Mouse (Mus musculus): Measurements from ENCODE around the gene Zbtb7a.

Zbtb7a gene

DNA sequence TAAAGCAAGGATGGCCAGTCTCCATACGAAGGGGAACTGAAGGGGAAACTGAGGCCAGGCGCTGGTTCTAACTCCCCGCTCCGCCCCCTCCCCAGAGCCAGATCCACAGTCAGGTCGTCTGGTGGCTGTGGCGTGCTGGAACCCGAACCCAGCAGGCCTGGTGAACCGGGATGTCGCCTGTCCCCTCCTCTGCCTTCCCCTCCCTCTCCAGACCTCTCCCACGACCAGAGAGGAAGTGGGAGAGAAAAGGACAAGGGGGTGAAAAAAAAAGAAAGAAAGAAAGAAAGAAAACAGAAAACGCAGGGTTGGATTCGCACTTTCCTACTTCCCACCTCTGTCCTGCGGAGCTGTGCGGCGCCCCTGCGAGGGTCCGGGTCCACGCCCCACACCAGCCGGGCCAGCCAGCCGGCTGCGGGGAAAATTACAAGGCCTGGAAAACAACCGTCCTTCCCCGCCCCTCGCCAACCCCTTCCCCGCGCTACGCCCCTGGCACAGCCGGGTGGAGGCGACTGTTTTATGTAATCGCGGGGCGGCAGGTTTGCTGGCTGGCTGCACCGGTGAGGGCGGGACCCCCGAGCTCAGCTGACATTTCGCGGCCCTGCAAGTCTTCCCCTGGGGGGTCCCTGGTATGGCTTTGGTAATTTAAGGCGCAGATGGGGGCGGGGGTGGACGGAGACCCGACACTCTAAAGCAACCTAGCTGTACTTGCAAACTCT is at the start of gene Zbtb7a:
TSS of gene Zbtb7a (plus strand) at position 255 of the 716 bp plus-strand sequence.
- DNase-seq: peak; percentile 72 to 74

DNA sequence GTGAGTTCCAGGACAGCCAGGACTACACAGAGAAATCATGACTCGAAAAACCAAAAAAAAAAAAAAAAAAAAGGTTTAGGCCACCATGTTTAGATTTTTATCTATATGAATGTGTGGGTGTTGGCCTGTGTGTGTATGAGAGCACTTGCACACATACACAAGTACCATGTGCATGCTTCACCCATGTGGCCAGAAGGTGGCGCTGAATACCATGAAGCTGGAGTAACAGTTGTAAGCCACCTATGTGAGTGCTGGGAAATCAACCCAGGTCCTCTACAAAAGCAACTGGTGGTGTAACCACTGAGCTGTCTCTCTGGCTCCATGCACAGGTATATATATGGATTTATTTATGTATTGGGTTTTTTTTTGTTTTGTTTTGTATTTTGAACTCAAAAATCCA is 48.0 kb upstream of the Zbtb7a start:
- peak in 1 of 2 experiments; percentile 42 for DNase-seq

DNA sequence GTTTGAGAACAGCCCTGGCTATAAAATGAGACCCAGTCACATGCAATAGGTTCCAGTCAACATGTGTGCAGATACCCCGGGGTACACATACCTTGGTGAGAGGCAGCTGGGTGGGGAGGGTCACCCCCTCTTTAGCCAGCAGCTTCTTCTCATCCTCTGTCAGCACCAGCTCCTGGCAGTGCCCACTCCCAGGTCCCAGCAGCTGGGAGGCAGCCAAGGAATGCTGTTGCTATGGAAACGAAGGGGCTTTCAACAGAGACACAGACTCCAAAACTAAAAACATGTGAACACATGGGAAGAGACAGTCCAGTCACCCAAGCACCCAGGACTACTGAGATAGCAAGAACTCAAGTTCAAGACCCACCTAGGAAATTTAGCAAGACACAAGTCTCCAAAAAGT is 45.8 kb upstream of the Zbtb7a start:
- no peak for DNase-seq

DNA sequence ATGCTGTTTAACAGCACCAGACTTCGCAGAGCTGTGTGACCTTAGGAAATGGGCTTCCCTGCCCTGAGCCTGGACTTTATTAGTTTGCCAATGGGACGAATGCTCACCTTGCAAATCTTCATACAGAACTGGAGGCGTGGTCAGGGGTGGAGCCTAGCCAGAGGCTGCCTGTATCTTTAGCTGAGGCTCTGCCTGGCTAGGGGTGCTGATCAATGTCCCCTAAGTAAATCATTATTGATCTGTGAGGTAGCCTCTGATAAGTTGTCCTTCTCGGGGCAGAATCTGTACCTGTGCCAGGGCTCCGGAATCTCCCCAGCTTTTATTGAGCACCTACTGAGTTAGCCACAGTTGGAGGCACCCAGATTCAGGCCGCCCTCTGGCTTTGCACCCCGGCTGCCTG is 44.4 kb upstream of the Zbtb7a start:
- no peak for DNase-seq

DNA sequence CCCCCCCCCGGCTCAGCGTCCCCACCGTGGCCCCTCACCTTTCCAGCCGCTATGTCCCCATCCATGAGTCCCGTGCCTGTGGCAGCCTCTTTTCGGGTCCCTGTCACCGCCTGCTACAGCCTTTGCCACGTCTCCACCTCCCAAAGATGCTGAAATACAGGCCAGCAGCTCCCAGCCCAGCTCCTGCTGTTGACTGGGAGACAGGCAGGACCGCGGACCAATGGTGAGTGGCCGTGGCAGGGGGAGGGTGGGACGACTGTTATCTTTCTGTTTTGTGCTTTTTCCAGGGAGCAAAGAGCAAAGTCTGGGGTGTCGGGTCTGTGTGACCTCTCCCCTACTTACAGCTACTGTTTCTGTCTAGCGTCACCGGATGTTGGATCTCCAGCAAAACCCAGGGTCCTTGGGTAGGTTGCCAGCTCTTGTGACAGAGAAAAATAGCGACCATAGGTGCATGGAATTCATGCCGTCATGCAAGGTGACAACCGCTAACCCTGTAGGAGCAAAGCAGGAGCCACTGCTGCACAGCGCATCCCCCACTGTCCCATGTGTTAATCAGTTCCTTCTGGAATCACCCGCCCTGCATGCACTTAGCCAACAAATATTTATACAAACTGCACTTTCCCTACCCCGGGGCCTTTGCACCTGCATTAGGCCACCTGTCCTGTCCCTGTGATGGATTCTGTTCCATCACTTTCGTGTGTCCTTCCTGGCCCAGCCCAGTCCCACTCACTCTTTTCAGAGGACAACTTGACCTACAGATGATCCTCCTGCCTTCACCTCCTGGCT is 42.4 kb upstream of the Zbtb7a start:
- peak; percentile 82 for DNase-seq

DNA sequence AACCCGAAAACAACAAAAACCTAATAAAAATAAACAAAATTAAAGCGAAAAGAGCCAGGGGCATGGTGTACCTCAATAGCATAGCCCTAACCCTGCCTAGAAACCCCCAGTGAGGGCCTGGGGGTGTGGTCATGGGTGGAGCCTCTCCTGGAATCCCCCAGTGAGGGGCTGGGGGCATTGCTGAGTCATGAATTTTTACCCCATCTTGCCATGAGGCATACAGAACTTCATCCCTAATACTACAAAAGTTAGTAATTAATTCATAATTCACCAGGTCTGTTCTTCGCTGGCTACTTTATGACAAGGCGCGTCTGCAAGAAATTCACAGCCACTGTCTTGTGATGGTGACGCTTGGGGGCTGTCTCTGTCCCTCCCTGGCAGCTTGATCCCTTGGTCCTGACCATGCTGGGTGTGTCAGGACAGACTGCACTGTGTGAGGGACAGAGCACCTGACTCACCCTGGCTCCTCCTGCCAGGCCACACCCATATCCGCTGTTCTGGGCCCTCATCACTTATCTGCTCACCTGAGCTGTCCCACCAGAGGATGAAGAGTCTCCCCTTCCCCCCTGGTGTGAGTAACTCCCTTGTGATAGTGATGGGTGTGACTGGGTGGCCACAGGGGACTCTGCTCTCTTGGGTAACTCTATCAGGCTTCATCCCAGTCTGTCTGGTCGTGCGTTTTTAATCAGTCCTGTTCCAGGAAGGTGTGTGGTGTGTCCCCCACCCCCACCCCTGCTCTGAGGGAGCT is 39.9 kb upstream of the Zbtb7a start:
- DNase-seq: no peak

DNA sequence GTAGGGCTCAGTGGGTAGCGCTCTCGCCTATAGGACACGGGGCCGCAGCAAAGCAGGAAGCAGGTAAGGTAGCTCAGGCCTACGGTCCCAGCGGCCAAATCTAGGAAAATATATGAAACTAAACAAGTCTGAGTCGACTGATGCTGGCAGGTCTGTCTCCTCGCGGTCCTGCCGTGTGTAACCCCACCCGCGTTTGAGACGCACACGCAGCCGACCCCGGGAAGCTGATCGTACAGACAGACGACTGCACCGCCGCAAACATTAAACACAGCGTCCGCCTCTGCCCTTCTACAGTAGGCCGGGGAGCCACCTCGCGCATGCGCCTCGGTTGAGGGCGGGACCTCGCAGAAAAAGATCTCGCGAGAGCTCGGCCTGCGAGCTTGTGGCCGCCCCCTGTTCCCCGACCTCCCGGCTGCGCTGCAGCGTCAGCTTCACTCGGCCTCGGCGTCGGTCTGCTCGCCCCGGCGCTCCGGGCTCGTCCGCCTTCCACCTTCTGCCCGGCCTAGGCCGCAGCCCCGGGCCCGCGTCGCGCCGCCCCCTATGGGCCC is 29.4 kb upstream of the Zbtb7a start, which contains the start of gene Map2k2:
TSS of gene Map2k2 (plus strand) at position 351 of the 548 bp plus-strand sequence.
- DNase-seq: peak; percentile 96 to 97

DNA sequence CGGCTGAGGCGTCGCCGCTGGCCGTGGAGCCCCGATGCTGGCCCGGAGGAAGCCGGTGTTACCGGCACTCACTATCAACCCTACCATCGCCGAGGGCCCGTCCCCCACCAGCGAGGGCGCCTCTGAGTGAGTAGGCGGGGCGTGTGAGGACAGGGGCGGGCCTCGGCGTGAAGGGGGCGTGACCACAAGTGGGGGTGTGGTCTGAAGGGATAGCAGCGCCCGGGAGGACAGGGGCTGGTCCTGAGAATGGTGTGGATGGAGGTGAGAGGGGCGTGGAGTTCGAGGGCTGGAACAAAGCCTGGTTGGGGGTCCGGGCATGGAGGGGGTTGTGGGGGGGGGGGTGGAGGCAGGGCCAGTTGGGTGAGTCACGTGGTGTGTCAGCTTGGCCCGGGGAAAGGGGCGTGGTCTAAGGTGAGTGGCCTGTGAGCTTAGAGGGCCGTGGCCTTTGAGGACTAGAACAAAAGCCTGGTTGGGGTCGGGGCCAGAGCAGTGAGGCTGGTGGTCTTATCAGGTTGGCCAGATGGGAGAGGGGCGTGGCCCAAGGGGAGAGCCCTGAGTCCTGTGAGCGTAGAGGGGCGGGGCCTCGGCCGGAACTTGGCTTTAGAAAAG is 28.8 kb upstream of the Zbtb7a start:
- peak; percentile 82 to 89 for DNase-seq

DNA sequence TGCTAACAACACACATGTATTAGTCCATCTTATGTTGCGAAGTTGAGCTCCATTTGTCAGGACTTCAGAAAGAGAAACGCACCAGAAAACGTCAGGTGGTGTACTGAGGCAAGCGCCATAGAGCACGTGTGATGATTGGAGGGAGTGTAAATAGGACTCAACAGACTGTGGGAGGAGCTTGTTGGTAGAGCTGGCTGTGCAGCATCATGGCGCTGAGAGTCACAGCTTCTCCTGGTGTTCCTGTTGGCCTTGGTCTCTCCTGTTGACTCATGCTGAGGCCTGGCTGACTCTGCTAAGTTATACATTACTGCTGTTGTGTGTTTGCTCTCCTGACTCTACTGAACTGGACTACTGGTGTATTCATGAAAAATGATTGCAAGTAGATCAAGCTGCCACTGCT is 22.1 kb upstream of the Zbtb7a start:
- DNase-seq: no peak

DNA sequence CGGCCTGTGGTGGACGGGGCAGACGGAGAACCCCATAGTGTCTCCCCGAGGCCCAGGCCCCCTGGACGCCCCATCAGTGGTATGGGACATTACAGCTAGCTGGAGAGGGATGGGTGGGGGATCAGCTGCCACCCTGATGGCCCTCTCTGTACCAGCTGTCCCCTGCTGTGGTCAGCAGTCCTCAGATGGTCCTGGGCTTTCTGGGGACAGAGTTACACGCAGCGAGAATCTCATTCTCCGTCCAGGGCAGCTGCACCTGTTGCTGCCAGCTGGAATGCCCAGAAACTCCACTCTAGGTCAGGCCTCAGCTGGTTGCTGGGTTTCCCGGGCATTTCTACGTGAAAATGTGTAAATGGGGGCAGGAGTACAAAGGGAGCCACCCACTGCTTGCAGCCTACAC is 15.4 kb upstream of the Zbtb7a start:
- DNase-seq: no peak

DNA sequence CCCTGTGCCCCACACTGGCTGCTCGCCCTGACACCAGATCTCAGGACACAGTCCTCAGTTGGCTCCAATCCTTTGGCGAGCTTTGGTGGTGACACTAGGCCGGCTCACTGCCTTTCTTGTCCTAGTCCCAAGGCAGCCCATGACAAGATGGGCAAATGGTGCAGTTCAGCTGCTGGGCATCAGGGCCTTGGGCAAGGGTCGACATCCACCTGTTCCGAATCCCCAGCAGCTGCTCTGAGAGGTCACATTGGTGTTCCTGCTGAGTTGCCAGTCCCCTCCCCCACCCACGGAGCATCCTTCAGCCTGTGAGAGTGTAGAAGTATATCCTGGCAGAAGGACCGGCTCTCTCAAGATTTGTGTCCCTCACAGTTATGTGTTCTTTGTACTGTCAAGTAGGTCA is 14.4 kb upstream of the Zbtb7a start:
- DNase-seq: no peak

DNA sequence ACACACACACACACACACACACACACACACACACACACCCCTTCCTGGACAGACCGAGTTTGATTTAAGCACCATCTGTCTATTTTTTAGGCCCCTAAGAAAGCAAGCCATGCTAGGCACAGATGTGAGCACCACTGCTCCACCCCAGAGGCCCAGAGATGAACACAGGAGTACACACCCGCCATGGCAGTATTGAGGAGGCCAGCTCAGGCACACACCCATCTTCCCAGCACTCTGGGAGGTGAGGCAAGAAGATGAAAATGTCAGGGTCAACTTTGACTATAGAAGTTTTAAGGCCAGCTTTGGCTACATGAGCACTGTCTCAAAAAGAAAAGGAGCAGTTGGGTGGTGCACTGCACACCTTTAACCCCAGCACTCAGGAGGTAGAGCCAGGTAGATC is 12.1 kb upstream of the Zbtb7a start:
- DNase-seq: no peak

DNA sequence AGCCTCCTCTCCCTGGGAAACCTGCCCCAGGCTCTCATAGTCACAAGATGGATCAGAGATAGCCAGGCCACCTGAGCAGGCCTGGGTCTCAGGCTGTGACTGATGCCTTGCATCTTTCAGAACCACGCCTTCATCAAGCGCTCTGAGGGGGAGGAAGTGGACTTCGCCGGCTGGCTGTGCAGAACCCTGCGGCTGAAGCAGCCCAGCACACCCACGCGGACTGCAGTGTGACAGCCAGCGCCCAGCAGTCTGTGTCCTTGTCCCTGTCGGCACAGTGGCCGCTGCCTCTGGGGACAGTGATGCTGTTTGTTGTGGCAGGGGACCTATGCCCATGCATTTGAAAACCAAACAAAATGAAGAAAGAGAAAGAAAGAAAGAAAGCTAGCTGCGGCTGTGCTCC is 11.5 kb upstream of the Zbtb7a start:
- DNase-seq: no peak

DNA sequence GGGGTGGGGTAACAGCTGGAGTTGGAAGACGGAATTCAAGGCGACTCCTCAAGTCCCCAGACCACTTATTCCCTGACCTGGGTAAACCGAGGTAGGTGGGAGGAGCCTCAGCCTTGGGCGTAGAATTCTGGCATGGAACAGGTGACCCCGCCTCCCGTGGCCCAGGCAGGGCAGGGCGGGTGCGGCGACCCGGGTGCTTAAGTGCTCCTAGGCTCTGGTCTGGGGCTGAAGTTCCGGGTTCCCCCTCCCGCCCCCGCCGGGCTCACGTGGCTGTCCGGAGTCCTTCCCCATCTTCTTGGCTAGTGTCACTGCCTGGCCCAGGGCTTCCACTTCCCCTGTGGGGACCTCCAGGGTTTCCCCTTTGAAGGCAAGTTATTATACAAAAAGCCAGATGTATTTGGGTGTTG is 836 bp upstream of the Zbtb7a start:
- peak; percentile 86 to 88 for DNase-seq

DNA sequence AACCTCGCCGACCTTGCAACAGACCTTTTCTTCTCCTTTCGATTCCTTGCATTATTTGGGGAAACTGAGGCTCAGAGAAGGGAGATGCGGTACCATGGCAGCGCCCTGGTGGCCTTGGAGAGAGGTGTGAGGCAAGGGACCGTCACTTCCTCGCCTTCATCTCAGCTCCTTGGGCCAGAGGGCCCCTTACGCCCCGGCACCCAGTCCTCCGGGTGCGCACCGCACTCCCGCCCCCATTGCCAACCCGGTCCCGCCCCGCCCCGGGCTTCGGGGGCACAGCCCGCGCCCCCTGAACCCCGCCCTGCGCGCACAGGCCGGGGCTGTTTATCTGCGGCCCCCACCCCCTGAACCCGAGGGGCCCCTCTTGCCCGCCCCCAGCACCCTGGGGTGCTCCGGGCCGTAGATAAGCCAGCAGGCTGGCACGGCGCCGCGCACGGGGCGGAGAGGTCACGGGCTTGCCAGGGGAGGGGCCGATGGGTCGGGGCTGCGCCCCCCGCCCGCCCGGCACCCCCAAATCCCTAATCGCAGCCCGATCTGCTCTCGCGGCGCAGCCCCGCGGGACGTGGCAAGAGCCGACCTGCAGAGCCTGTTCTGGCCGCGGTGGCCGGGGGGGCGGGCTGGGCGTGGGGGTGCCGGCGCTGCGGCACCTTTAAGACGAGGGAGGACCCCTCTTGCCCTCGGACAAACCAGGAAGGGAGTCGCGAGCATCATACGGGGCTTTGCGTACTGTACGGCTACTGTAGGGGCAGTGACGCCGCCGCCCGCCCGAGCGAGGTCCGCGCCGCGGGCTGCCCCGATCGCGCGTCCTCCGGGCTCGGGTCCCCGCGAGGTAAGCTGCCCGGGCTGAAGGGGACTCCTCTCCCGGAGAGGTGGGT is 1.0 kb downstream of the Zbtb7a start:
- DNase-seq: peak; percentile 70 to 73

DNA sequence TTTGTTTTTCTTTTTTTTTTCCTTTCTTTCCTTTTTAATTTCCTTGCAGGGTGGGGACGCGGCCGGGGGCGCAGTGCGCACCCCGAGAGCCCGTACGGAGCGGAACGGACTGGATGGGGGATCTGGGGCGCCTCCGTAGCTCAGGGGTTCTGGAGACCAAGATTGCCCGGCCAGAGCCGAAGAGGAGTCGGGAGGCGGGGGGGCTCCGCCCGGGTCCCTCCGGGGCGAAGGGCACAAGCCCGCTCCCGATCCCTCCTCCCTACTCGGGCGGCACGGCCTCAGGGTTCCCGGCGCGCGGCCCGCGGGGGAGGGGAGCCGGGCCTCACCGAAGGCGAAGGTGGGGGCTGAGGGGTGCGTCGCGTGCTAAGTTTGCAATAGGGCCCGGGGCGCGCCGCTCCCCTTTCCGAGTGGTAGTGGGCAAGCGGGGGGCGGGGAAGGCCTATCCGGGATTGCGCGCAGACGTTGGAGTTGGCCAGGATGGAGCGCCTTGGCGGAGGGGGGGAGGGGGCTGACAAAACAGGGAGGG is 1.7 kb downstream of the Zbtb7a start:
- peak; percentile 89 to 91 for DNase-seq

DNA sequence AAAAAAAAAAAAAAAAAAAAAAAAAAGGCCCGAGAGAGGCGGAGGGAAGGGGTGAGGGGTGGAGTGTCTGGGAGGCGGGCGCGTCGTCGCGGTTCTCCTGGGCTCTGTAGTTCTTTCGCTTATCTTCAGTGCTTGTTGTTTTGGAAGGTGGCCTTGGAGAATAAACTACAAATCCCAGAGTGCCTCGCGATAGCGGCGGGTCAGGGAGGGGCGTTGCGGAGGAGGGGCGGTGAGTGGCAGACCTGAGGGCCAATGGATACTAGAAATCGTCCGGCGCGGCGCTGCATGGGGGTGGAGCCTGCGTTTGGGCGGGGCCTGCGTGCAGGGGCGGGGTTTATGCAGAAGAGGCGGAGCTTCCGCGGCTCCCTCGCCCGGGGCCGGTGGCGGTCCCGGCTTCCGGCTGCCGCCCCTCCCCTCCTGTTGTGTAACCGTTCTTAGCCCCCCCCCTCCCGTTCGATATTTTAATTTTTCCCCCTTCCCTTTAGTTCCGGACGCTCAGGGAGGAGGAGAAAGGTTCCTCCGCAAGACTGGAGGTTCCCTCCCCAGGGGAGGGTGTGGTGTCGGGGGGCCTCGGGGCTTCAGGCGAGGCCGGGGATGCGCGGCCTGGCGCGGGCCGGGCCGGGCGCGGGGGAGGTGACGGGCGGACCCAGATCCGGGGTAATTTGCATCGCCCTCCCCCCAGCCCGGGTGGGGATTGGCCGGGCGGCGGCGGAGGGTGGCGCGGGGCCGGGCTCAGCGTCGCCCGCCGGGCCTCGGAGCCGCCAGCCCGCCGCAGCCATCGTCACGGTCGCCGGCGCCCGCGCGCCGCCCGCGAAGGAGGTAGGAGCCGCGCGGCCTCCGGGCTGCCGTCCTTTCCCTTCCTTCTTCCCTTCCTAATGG is 2.5 kb downstream of the Zbtb7a start:
- peak; percentile 99 for DNase-seq

DNA sequence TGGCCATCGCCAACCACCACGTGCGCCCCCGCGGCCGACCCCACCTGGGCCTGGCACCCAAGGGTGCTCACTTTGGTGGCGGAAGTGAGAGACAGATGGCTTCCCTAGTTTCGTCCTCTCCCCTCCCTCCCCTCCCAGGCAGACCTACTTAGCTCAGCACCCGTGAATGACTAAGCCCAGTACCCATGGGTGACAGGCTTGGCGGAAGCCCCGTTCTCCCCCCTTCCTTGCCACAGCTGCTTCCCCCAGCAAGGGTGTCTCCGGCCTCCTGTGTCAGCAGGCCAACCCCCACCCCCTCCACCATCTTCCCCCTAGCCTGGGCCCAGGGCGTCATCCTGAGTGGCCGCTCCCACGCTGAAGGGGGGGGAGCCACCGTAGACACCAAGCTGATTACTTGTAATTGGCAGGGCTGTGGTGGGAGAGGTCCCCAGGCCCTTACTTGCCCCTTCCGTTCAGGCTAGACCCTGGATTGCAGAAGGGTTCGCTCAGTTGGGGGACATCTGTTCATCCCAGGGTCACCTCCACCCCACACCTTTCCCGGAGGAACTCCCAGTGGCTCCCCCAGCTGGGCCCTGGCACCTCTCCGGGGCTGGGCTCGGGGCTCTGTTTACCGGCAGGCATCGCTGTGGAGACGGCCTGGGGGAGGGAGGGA is 3.2 kb downstream of the Zbtb7a start:
- DNase-seq: no peak

DNA sequence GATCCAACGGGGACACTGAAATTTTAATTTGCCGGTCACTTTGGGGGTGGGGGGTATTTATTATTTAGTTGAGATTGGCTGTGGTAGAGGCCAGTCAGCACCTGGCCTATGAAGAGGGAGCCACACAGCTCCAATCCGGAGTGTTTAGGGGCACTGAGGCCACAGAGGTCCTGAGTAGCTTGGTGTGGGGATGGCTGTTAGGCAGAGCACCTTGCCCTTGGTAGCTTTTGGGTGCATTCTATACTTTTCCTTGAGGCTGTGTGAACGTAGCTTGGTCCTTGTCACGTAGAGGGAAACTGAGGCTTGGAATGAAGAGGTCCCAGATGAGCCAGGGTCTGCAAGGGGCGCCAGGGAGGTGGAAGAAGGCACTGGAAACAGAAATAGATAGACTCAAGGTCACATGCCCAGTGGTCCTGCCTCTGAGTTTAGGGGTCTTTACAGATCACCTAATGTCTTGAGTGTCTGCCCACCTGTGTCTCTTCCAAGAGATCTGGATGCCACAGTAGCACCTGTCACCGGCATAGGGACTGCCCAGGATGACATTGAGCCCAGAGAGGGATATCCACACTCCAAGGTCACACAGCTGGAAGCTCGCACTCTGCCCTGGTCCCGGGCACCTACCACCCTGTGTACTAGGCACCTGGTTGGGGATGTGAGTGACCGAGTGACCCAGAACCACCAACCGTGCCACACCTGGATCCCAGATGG is 4.0 kb downstream of the Zbtb7a start:
- DNase-seq: no peak
